Mouse (Mus musculus) midbrain, embryonic 13.5 days (tissue): ENCODE measurements at regions not wholly inside any gene's neighbourhood (a gene's known extent, or its start where the extent isn't known, plus 50 kb on each side); places are given as distances from the start of the nearest gene placed in this dataset.

Source experiments
- ATAC-seq: fragments of 200-750 bp; cut with Nextera tagmentation; 2 replicates; pipeline ENCODE4 v1.8.0; 2017; ENCODE audit warnings: mild to moderate bottlenecking, moderate TSS enrichment, moderate library complexity
- H3K27ac ChIP-seq: fragments of 300-500 bp; sonication (generic); 2 replicates; pipeline ENCODE4 v1.5.1; 2015; ENCODE audit warnings: inconsistent platforms, mild to moderate bottlenecking, moderate library complexity
- H3K27me3 ChIP-seq: fragments of 300-500 bp; sonication (generic); 2 replicates; pipeline ENCODE4 v1.6.1; 2015; ENCODE audit warnings: mild to moderate bottlenecking, inconsistent platforms
- H3K36me3 ChIP-seq: fragments of 300-500 bp; sonication (generic); 2 replicates; pipeline ENCODE4 v1.6.1; 2015; ENCODE audit warnings: mild to moderate bottlenecking, inconsistent platforms
- H3K4me1 ChIP-seq: fragments of 300-500 bp; sonication (generic); replicated peaks from 2 replicates; pipeline ENCODE4 v1.6.1; 2015; ENCODE audit warnings: inconsistent platforms
- H3K4me2 ChIP-seq: fragments of 300-500 bp; sonication (generic); replicated peaks from 2 replicates; pipeline ENCODE4 v1.6.1; 2015; ENCODE audit warnings: moderate library complexity, mild to moderate bottlenecking, inconsistent platforms
- H3K4me3 ChIP-seq: fragments of 300-500 bp; sonication (generic); replicated peaks from 2 replicates; pipeline ENCODE4 v1.5.1; 2015; ENCODE audit warnings: mild to moderate bottlenecking, inconsistent platforms
- H3K9ac ChIP-seq: fragments of 300-500 bp; sonication (generic); replicated peaks from 2 replicates; pipeline ENCODE4 v1.6.1; 2015; ENCODE audit warnings: mild to moderate bottlenecking, inconsistent platforms
- H3K9me3 ChIP-seq: fragments of 300-500 bp; sonication (generic); 2 replicates; pipeline ENCODE4 v1.6.1; 2016; ENCODE audit warnings: mild to moderate bottlenecking, inconsistent platforms
- WGBS: fragments of 180-500 bp; shearing (Covaris S2); methylation state at CpG from one replicate; pipeline ENCODE4 v1.1.7; 2015; 5-methylcytosine and 5-hydroxymethylcytosine counted together

- Histone ChIP-seq H3K4me3 (no peak overlapping the region), H3K9ac (no peak overlapping the region), H3K4me1 (peaks cover 10% of the 10 kb centered on the region), H3K4me2 (no peak overlapping the region), H3K36me3 (no peaks in the 10 kb centered on the region), H3K27me3 (no peaks in the 10 kb centered on the region), H3K27ac (peak overlapping the region; percentile 69), H3K9me3 (no peaks in the 10 kb centered on the region)
- ATAC-seq, result peak; percentile 44; the same call in 1 of the 2 replicates
- WGBS, result 23% methylated on average over 2 of the region's 2 CpGs
Observed at GRCm38 (mm10) chr10:46828164-46828563, 1250.5 kb downstream of the Hace1 start.

DNA sequence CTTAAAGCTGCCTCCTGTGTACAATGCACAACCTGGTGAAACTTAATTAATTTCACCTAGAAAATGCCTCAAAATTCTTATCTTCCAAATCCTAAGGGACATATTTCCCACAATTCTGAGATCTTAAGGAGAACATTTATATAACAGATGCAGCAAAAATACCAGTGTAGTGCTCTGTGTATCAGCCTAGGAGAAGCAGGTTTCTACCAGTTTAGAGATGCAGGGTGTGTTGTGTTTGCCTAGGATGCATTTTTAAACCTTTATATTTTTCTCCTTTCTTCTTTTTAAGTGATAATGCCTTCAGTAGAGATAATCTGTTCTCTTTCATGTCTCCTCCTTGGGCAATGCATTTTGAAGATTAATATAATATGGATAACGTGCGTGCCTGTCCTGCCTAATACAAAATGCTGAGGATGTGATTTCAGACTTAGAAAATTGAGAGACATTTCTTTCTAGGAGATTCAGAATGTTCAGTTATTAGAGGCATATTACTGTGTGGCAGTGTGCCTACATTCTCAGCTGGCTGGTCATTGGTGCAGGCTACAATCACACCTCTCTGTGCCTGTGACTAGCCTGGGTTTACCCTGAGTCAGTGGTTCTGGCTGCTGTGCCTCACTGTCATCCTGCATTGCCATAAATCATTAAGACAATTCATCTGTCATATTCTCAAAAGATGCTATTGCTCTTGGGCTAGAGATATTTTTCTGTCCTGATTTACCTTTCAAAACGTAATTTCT, 1268.1 kb downstream of the Hace1 start:
- WGBS, result 73% methylated on average over 3 of the region's 3 CpGs
- Histone ChIP-seq H3K4me2 (no peak overlapping the region), H3K4me1 (no peaks in the 10 kb centered on the region), H3K4me3 (no peak overlapping the region), H3K27ac (no peak overlapping the region), H3K27me3 (no peaks in the 10 kb centered on the region), H3K9ac (no peak overlapping the region), H3K36me3 (no peaks in the 10 kb centered on the region), H3K9me3 (no peaks in the 10 kb centered on the region)
- ATAC-seq, result 0 out of 2 replicates have a peak, but pooled peaks have one; percentile 60
